Mouse (Mus musculus) testis, adult 2 months (tissue): ENCODE measurements around the gene Bckdk.
A peak's percentile ranks its signal among the peaks of the same experiment; 100 is the strongest.

Experiments
- CTCF ChIP-seq: fragments of 200-500 bp; IDR thresholded peaks from 2 replicates; pipeline ENCODE4 v1.5.1; 2012; ENCODE audit warnings: low read depth, mild to moderate bottlenecking, inconsistent platforms, low read length, moderate library complexity; ENCODE audit not compliant: control insufficient read depth, insufficient read depth, insufficient replicate concordance
- POLR2A ChIP-seq: fragments of 200-500 bp; IDR thresholded peaks from 2 replicates; pipeline ENCODE4 v1.6.1; 2012; ENCODE audit warnings: low read depth, mild to moderate bottlenecking, inconsistent platforms, low read length, moderate library complexity; ENCODE audit not compliant: control insufficient read depth

GRCm38 (mm10) chr7:127935028-127935722 is 31.3 kb downstream of the Bckdk start:
- TF ChIP-seq CTCF (peak; percentile 96), POLR2A (peak; percentile 37; the same call in 1 of the 2 replicates)
